Mouse (Mus musculus): ENCODE measurements at regions not wholly inside any gene's neighbourhood (a gene's known extent, or its start where the extent isn't known, plus 50 kb on each side); places are given as distances from the start of the nearest gene placed in this dataset.
"Not testable (repeated sequence)": the region's sequence is repeated elsewhere in the genome, so short reads cannot be mapped to it uniquely, and the experiment has no call there.

DNA sequence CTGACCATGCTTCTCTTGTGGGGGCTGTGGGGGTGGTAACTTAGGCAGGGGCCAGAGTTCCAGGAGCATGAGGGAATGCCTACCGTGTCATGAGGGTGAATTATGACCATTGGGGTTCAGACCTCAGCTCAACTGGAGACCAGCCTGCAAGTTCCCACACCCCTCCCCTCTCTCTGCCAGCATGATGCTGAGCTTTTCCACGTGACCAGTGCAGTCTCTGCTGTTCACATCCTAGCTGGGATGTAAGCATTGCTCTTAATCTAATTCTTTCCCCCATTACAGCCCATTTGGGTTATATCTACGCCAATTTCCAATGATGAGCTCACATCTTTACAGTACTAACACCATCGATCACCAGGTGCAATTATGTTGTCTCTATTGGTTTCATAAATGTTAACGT lies 120.6 kb upstream of the Kctd3 start:
- H3K36me3 ChIP-seq (ENCODE audit: control insufficient read depth, insufficient read depth, low read length); H3K4me1 ChIP-seq (ENCODE audit: control insufficient read depth, insufficient read depth, low read length); H3K4me2 ChIP-seq (ENCODE audit: low read depth, low read length); H3K9me3 ChIP-seq (ENCODE audit: control insufficient read depth, low read length); ATAC-seq (ENCODE audit: low read depth); H3K4me3 ChIP-seq (ENCODE audit: low read depth, low read length); H3K9ac ChIP-seq (replicated peaks; ENCODE audit: low read depth, low read length); H3K27me3 ChIP-seq (ENCODE audit: control insufficient read depth, insufficient read depth, low read length); H3K27ac ChIP-seq (ENCODE audit: low read depth, low read length): not testable (repeated sequence)
- WGBS, result 36% methylated on average over 5 of the region's 5 CpGs

DNA sequence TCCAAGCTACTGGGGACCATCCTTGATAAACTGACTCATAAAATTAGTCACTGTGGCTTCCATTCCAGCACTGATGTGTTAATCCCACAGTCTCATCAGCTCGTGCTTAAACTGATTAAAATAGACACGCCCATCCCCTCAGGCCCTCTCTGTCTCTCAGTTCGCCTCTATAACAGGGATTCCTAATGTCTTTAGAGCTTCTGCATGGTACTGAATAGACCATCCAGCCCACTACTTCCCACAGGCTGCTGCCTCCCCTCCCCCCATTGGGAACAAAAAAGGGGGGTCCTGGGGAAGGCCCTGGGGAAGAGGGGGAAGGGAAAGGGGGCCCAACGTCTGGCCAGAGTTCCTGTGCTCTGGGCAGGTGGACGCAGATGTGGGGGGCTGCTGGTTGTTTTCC lies 119.7 kb upstream of the Kctd3 start:
- Histone ChIP-seq H3K36me3 (ENCODE audit: control insufficient read depth, insufficient read depth, low read length) (no peaks in the 10 kb centered on the region), H3K4me1 (ENCODE audit: control insufficient read depth, insufficient read depth, low read length) (0 out of 2 replicates have a peak, but pooled peaks cover 2% of the 10 kb centered on the region), H3K27ac (ENCODE audit: low read depth, low read length) (no peak overlapping the region), H3K4me2 (ENCODE audit: low read depth, low read length) (no peak overlapping the region), H3K9me3 (ENCODE audit: control insufficient read depth, low read length) (no peaks in the 10 kb centered on the region), H3K27me3 (ENCODE audit: control insufficient read depth, insufficient read depth, low read length) (no peaks in the 10 kb centered on the region), H3K4me3 (ENCODE audit: low read depth, low read length) (no peak overlapping the region), H3K9ac (replicated peaks; ENCODE audit: low read depth, low read length) (no peak overlapping the region)
- no peak for ATAC-seq (ENCODE audit: low read depth)
- 12% methylated on average over 5 of the region's 5 CpGs for WGBS

DNA sequence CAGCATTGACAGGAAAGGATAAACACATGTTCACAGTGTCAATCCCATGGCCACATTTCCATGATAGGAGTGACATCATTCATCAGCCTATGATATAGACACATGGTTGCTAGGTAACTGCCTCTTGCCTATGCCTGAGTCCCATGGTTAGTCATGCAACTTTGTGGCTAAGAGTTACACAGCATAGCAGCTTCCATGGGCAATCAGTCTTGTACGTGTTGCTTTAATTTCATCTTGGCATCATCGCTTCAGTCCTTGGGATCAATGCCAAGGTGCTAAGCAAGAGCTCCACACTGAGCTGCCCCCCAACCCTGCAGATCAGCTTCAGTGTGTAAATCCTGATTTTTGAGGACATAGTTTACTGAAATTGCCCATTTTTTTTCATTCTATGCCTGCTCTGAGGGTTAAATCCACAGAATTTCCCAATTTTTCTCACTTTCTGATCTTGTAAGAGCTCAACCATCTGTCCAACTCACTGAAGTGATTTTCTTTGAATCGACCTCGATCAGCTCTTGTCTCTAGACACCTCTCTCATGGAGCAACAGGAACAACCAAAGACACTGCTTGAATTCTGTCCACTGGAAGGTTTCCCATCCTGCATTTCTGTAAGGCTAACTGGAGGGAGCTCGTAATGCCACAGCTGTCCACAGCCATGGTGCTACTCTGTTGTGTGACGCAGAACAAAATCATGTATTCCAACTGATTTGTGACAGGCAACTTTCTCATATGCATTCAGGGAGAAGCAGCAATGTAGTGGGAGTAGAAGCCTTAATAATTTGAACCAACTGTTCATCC lies 112.5 kb upstream of the Kctd3 start:
- Histone ChIP-seq H3K4me1 (ENCODE audit: control insufficient read depth, insufficient read depth, low read length) (0 out of 2 replicates have a peak, but pooled peaks cover 3% of the 10 kb centered on the region), H3K27me3 (ENCODE audit: control insufficient read depth, insufficient read depth, low read length) (no peaks in the 10 kb centered on the region), H3K4me3 (ENCODE audit: low read depth, low read length) (no peak overlapping the region), H3K4me2 (ENCODE audit: low read depth, low read length) (no peak overlapping the region), H3K9me3 (ENCODE audit: control insufficient read depth, low read length) (no peaks in the 10 kb centered on the region), H3K9ac (replicated peaks; ENCODE audit: low read depth, low read length) (no peak overlapping the region), H3K36me3 (ENCODE audit: control insufficient read depth, insufficient read depth, low read length) (no peaks in the 10 kb centered on the region), H3K27ac (ENCODE audit: low read depth, low read length) (no peak overlapping the region)
- ATAC-seq (ENCODE audit: low read depth), result no peak
- WGBS, result 87% methylated on average over 6 of the region's 6 CpGs

DNA sequence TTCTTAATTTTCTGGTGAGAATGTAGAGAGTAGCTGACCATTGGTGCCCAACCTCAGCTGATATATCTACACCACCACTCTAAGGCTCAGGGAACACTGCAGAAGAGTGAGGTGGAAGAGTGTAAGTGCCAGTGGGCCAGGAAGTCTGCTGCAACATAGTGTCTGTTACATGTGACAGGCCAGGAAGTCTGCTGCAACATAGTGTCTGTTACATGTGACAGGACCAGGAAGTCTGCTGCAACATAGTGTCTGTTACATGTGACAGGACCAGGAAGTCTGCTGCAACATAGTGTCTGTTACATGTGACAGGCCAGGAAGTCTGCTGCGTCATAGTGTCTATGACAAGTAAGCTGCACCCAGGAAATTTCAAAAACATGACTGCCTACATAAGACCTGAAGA lies 111.4 kb upstream of the Kctd3 start:
- WGBS, result 100% methylated on average over 1 of the region's 1 CpGs
- not testable (repeated sequence) for H3K4me2 ChIP-seq (ENCODE audit: low read depth, low read length); ATAC-seq (ENCODE audit: low read depth); H3K4me3 ChIP-seq (ENCODE audit: low read depth, low read length); H3K9ac ChIP-seq (replicated peaks; ENCODE audit: low read depth, low read length); H3K36me3 ChIP-seq (ENCODE audit: control insufficient read depth, insufficient read depth, low read length); H3K27me3 ChIP-seq (ENCODE audit: control insufficient read depth, insufficient read depth, low read length); H3K9me3 ChIP-seq (ENCODE audit: control insufficient read depth, low read length); H3K4me1 ChIP-seq (ENCODE audit: control insufficient read depth, insufficient read depth, low read length); H3K27ac ChIP-seq (ENCODE audit: low read depth, low read length)

DNA sequence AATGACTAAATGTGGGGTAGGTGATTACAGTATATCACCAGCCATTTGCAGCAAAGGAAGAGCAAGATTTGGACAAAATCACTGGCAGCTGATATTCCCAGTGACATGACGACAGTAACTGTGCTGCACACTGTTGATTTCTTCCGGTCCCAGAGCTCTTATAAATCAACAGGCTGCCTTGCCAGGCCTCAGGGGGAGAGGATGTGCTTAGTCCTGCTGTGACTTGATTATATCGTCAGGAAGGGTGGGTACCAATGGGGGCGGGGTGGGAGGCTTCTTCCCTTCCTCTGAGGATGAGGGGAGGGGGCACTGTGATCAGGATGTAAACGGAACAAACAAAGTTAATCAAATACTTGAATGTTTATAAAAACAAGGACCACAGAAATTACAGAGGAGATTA lies 110.9 kb upstream of the Kctd3 start:
- no peaks in the 10 kb centered on the region for H3K27me3 ChIP-seq (ENCODE audit: control insufficient read depth, insufficient read depth, low read length)
- H3K36me3 ChIP-seq (ENCODE audit: control insufficient read depth, insufficient read depth, low read length), result no peaks in the 10 kb centered on the region
- H3K4me2 ChIP-seq (ENCODE audit: low read depth, low read length), result no peak overlapping the region
- H3K4me3 ChIP-seq (ENCODE audit: low read depth, low read length), result no peak overlapping the region
- no peak overlapping the region for H3K9ac ChIP-seq (replicated peaks; ENCODE audit: low read depth, low read length)
- ATAC-seq (ENCODE audit: low read depth), result no peak
- WGBS, result 35% methylated on average over 5 of the region's 5 CpGs
- no peak overlapping the region for H3K27ac ChIP-seq (ENCODE audit: low read depth, low read length)
- H3K9me3 ChIP-seq (ENCODE audit: control insufficient read depth, low read length), result no peaks in the 10 kb centered on the region
- 0 out of 2 replicates have a peak, but pooled peaks cover 3% of the 10 kb centered on the region for H3K4me1 ChIP-seq (ENCODE audit: control insufficient read depth, insufficient read depth, low read length)

DNA sequence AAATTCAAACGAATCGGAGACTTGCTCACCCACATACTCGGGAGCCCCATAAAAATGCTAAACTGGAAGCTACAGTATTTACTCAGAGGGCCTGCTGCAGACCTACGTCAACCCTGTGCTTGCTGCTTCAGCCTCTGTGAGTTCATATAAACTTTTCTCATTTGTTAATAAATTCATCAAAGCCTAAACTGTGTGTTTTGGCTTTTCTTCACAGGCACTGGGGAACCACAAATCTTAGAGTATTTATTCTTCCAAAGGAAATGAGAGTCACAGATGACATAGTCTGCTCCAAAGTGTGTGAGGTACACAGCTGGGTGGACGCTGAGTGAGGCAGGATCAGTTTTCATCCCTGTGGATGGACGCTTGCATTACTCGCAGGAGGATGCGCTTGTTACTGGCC lies 108.3 kb upstream of the Kctd3 start:
- Histone ChIP-seq H3K9ac (replicated peaks; ENCODE audit: low read depth, low read length) (no peak overlapping the region), H3K4me1 (ENCODE audit: control insufficient read depth, insufficient read depth, low read length) (0 out of 2 replicates have a peak, but pooled peaks cover 3% of the 10 kb centered on the region), H3K27ac (ENCODE audit: low read depth, low read length) (no peak overlapping the region), H3K9me3 (ENCODE audit: control insufficient read depth, low read length) (no peaks in the 10 kb centered on the region), H3K4me3 (ENCODE audit: low read depth, low read length) (no peak overlapping the region), H3K36me3 (ENCODE audit: control insufficient read depth, insufficient read depth, low read length) (no peaks in the 10 kb centered on the region), H3K27me3 (ENCODE audit: control insufficient read depth, insufficient read depth, low read length) (no peaks in the 10 kb centered on the region), H3K4me2 (ENCODE audit: low read depth, low read length) (no peak overlapping the region)
- no peak for ATAC-seq (ENCODE audit: low read depth)
- whole genome bisulfite sequencing, result 75% methylated on average over 8 of the region's 8 CpGs

DNA sequence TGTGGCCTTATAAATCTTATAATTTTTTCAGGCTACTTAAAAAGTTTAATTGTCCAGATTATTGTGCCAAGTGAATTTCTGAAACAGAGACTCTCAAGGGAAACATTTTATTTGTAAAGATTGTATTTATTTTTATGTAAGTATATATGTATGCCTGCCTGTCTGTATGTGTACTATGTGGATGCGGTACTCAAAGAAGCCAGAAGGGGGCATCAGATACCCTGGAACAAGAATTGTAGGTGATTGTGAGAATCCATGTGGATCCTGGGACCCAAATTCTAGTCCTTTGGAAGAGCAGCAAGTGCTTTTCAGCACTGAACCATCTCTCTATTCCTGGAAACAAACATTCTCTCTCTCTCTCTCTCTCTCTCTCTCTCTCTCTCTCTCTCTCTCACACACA lies 107.6 kb upstream of the Kctd3 start:
- H3K9ac ChIP-seq (replicated peaks; ENCODE audit: low read depth, low read length), result no peak overlapping the region
- H3K4me3 ChIP-seq (ENCODE audit: low read depth, low read length), result no peak overlapping the region
- ATAC-seq (ENCODE audit: low read depth), result no peak
- no peak overlapping the region for H3K27ac ChIP-seq (ENCODE audit: low read depth, low read length)
- 97% methylated on average over 1 of the region's 1 CpGs for WGBS
- no peak overlapping the region for H3K4me2 ChIP-seq (ENCODE audit: low read depth, low read length)
- H3K27me3 ChIP-seq (ENCODE audit: control insufficient read depth, insufficient read depth, low read length), result no peaks in the 10 kb centered on the region
- 0 out of 2 replicates have a peak, but pooled peaks cover 3% of the 10 kb centered on the region for H3K4me1 ChIP-seq (ENCODE audit: control insufficient read depth, insufficient read depth, low read length)
- no peaks in the 10 kb centered on the region for H3K9me3 ChIP-seq (ENCODE audit: control insufficient read depth, low read length)
- no peaks in the 10 kb centered on the region for H3K36me3 ChIP-seq (ENCODE audit: control insufficient read depth, insufficient read depth, low read length)

DNA sequence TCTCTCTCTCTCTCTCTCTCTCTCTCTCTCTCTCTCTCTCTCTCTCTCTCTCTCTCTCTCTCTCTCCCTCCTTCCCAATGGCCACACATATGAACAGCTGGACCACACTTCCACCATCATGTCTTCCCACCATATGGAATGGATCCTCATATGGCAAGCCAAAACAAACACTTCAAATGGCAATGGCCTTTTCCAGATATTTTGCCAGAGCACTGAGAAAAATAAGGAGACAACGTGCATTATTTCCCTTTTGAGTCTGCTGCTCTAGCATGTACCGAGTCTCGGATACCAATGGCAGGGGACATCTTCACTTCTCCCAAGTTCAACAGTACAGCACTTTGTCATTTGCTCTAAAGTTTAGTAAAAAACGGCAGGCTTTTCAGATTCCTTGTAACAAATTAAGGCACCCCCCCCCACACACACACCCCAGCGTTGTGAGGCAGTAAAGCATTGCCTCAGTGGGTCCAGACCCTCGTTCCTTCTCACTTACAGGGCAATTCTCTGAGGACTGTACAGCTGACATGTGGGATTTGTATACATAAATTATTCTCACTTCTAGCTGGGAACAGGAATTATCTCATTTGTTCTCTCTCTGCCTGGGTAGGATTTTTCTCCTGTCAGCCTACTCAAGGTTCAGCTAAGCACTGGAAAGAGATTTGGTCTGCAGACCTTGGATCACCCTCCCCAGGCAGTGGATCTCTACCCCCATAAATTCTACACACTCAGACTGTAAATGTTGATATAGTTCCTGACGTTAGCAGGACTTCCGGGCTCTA lies 100.8 kb upstream of the Kctd3 start:
- no peaks in the 10 kb centered on the region for H3K4me1 ChIP-seq (ENCODE audit: control insufficient read depth, insufficient read depth, low read length)
- no peak overlapping the region for H3K9ac ChIP-seq (replicated peaks; ENCODE audit: low read depth, low read length)
- no peak overlapping the region for H3K4me2 ChIP-seq (ENCODE audit: low read depth, low read length)
- WGBS, result 66% methylated on average over 8 of the region's 8 CpGs
- H3K27ac ChIP-seq (ENCODE audit: low read depth, low read length), result no peak overlapping the region
- H3K36me3 ChIP-seq (ENCODE audit: control insufficient read depth, insufficient read depth, low read length), result no peaks in the 10 kb centered on the region
- no peak overlapping the region for H3K4me3 ChIP-seq (ENCODE audit: low read depth, low read length)
- H3K27me3 ChIP-seq (ENCODE audit: control insufficient read depth, insufficient read depth, low read length), result no peaks in the 10 kb centered on the region
- H3K9me3 ChIP-seq (ENCODE audit: control insufficient read depth, low read length), result no peaks in the 10 kb centered on the region
- ATAC-seq (ENCODE audit: low read depth), result no peak

DNA sequence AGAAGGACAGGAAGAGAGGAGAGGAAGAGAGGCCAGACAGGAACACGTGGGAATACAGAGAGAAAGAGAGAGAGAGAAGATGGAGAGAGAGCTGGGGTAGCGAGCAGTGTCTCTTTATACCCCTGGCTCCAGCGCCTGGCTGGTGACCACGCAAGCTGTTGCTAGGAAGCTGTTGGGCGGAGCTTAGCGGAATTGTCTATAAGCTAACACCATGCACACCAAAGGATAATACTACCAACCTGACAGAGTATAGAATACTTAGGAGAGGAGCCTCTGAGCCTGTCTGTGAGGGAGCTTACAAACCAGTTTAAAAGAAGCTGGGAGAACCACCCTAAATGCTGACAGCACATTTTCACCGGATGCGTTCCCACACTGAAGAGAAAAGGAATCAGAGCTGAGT lies 100.2 kb upstream of the Kctd3 start:
- no peak for ATAC-seq (ENCODE audit: low read depth)
- Histone ChIP-seq H3K9ac (replicated peaks; ENCODE audit: low read depth, low read length) (no peak overlapping the region), H3K27me3 (ENCODE audit: control insufficient read depth, insufficient read depth, low read length) (no peaks in the 10 kb centered on the region), H3K4me2 (ENCODE audit: low read depth, low read length) (no peak overlapping the region), H3K9me3 (ENCODE audit: control insufficient read depth, low read length) (no peaks in the 10 kb centered on the region), H3K36me3 (ENCODE audit: control insufficient read depth, insufficient read depth, low read length) (no peaks in the 10 kb centered on the region), H3K4me3 (ENCODE audit: low read depth, low read length) (no peak overlapping the region), H3K4me1 (ENCODE audit: control insufficient read depth, insufficient read depth, low read length) (no peaks in the 10 kb centered on the region), H3K27ac (ENCODE audit: low read depth, low read length) (no peak overlapping the region)
- WGBS, result 52% methylated on average over 8 of the region's 8 CpGs
